9 mouse cellular contexts compared by ENCODE assay signal in genomic region chr11:88848590-88848989, GRCm38 (mm10). TPM values are rescaled to one million over a fixed set of nuclear protein-coding genes. Genes with fewer than 3 reads are reported as not detected.
DNase-seq lines count a peak whose midpoint lies in the region; ATAC-seq lines count a peak whose summit lies in the region.
"Had no signal": no experiment of that assay in that cellular context is flagged by ENCODE, and none has a peak within 500 bp of the region (broad histone marks: within the 10 kb centered on the region; RNA-seq: fewer than 3 reads in every experiment).

No protein-coding gene starts in this region.

- peaks cover 22% of the 10 kb centered on the region for H3K36me3 ChIP-seq in embryonic facial prominence, embryonic 12.5 days

- intact Hi-C loops in heart, postnatal 14 days (cut with DNase I) = loop anchor here (1.0 to 5.0 kb wide), 3 partner anchors 60 to 124 kb away; partner anchors contain the start of genes Coil and Scpep1

- WGBS in embryonic facial prominence, embryonic 12.5 days = 38% methylated on average over 5 of the region's 5 CpGs

- no peaks in the 10 kb centered on the region for H3K27me3 ChIP-seq in embryonic facial prominence, embryonic 12.5 days
- H3K27me3 ChIP-seq: liver, embryonic 15.5 days had no signal

- H3K4me3 ChIP-seq in embryonic facial prominence, embryonic 12.5 days = no peak overlapping the region
- H3K4me3 ChIP-seq: liver, embryonic 15.5 days had no signal

- no peak overlapping the region for H3K27ac ChIP-seq in embryonic facial prominence, embryonic 12.5 days
- H3K27ac ChIP-seq: liver, embryonic 15.5 days had no signal

- H3K4me1 ChIP-seq in embryonic facial prominence, embryonic 12.5 days = peaks cover 14% of the 10 kb centered on the region; the same call in 1 of the 2 replicates

- no peaks in the 10 kb centered on the region for H3K9me3 ChIP-seq in embryonic facial prominence, embryonic 12.5 days
- H3K9me3 ChIP-seq: liver, embryonic 15.5 days had no signal

- H3K4me2 ChIP-seq in embryonic facial prominence, embryonic 12.5 days (replicated peaks) = no peak overlapping the region
- H3K4me2 ChIP-seq: liver, embryonic 15.5 days had no signal

- ATAC-seq in embryonic facial prominence, embryonic 12.5 days (ENCODE audit: insufficient number of reproducible peaks, insufficient read depth, low FRiP score, low TSS enrichment) = peak; percentile 57

- DNase-seq in layer of hippocampus, adult 11-12 months (ENCODE audit: low spot score) = peak; percentile 70
- no peak for DNase-seq in layer of hippocampus, adult 8-10 months (ENCODE audit: low spot score in 2 of 2)
- peak; percentile 80 for DNase-seq in adrenal gland, adult 2 months
- DNase-seq in heart, postnatal 14 days = peak; percentile 69 to 80
- DNase-seq in kidney, postnatal 25 days = peak; percentile 73 to 78
- DNase-seq in lung, postnatal 14 days = peak; percentile 72
- DNase-seq in testis, postnatal 10 days (ENCODE audit: low spot score) = peak; percentile 66

- no peak overlapping the region for H3K9ac ChIP-seq in embryonic facial prominence, embryonic 12.5 days
- H3K9ac ChIP-seq: liver, embryonic 15.5 days had no signal

RNA-seq across cellular contexts. Expression of gene Akap1, which starts 15.8 kb away (rescaled TPM):
- 10 to 100 TPM; 40.5 to 44.8 (median 41.6) TPM for total RNA-seq in layer of hippocampus, adult 8-10 months (2022)
- total RNA-seq in adrenal gland, adult 2 months (2021) = 100 to 1,000 TPM in 1 of 2 experiments, 10 to 100 TPM in 1; 95.0 to 144 TPM
- 54.2 and 59.5 TPM in 2 replicates for polyA plus RNA-seq in adrenal gland, adult 2 months (2012; rRNA removed)
- 17.4 and 18.1 TPM in 2 replicates for polyA plus RNA-seq in embryonic facial prominence, embryonic 12.5 days (2016; fragmentation: Nextera tagmentation; extraction: Ambion mirVana)
- total RNA-seq in heart, postnatal 14 days (2021) = 100 to 1,000 TPM; 114 TPM

Comparison
In these comparisons a context has a peak if more than half of its experiments do, and no peak if none do; other contexts are left out.
1. DNase-seq: peak in layer of hippocampus, adult 11-12 months (single experiment), adrenal gland, adult 2 months (single experiment), heart, postnatal 14 days (2 of 2), kidney, postnatal 25 days (2 of 2), lung, postnatal 14 days (single experiment) and testis, postnatal 10 days (single experiment); none in layer of hippocampus, adult 8-10 months (0 of 2).